Mouse (Mus musculus) frontal cortex, postnatal 25 days (tissue): ENCODE results near the gene Tns3.
"Not testable (repeated sequence)": the region's sequence is repeated elsewhere in the genome, so short reads cannot be mapped to it uniquely, and the experiment has no call there.

ENCODE experiments used
- DNase-seq, 2 experiments: peaks; one replicate each; pipeline ENCODE4 v3.0.0; 2022; ENCODE audit warnings: low spot score in 2 of 2

Tns3 gene

GRCm38 (mm10) chr11:8575217-8576180 is 88.8 kb downstream of the Tns3 start:
- no peak for DNase-seq

- DNase-seq: no peak
These were observed 89.8 kb downstream of the Tns3 start for GRCm38 (mm10) chr11:8574562-8574961.

- no peak for DNase-seq
These were observed 91.6 kb downstream of the Tns3 start for GRCm38 (mm10) chr11:8572762-8573161.

GRCm38 (mm10) chr11:8569232-8570028 is 94.9 kb downstream of the Tns3 start:
- DNase-seq: no peak

GRCm38 (mm10) chr11:8568829-8569228 is 95.5 kb downstream of the Tns3 start:
- no peak for DNase-seq

DNA sequence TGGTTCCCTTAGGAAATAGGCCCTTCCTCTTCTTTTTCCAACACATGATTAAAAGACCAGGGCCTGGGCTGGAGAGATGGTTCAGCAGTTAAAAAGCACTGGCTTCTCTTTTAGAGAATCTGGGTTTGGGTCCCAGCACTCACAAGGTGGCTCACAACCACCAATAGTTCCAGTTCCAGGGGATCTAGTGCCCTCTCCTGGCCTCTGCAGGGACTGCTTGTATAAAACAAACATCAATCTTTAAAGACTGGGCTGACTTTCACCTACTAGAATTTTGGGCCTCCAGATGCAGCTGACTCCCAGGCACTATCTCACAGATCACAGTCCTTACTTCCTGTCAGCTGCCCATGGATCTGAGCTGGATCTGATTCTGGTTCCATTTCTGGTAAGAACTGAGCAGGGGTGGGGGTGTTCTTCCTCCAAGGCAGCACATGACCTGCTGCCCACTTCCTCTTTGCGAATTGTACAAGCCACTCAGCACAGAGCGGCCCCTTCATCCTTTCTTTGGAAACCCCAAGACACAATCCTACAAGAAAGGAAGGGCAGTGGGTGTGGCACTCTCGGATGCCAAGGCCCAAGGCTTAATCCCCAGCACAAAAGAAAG is 98.0 kb downstream of the Tns3 start:
- DNase-seq: no peak

DNA sequence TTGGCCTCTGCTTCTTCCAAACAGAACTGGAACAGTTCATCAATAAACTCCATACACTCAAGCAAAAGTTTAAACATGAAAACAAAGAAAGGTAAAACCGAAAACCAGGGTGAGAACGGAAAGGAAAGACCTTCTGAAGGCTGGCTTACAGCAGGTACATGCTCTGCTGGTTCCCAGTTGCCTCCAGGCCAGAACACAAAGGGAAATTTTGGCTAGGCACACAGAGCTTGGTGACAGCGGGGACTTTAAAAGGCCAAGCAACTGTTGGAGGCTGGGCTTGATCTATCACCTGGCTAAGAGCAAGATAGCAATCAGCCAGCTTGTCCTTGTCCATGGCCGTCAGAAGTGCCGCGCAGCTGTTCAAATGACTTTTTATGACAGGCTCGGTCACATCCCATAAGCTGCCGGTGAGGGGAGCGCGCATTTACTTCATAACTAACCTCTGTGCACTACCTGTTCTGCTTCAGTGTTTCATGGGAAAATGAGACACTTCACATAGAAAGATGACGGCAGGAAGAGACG is 105.5 kb downstream of the Tns3 start:
- no peak for DNase-seq

GRCm38 (mm10) chr11:8558258-8558657 is 106.1 kb downstream of the Tns3 start:
- DNase-seq: no peak

- DNase-seq: no peak
These were observed 107.3 kb downstream of the Tns3 start for GRCm38 (mm10) chr11:8557006-8557405.

DNA sequence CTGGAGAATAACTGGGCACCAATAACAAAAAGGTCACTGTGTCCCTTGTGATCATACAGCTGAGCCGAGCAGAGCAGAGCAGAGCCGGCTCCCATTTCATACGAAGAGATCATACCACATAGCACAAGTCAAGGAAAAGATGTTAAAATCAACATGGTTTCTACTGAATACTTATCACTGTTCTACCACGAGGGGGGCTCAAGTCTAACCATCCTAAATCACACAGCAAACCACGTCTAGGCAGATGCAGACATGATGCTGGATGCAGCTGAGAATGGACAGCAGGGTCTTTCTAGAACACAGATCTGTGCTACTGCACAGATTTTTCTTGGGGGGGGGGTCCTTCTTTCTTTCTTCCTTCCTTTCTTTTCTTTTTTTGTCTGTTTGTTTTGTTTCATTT is 112.6 kb downstream of the Tns3 start:
- no peak for DNase-seq

DNA sequence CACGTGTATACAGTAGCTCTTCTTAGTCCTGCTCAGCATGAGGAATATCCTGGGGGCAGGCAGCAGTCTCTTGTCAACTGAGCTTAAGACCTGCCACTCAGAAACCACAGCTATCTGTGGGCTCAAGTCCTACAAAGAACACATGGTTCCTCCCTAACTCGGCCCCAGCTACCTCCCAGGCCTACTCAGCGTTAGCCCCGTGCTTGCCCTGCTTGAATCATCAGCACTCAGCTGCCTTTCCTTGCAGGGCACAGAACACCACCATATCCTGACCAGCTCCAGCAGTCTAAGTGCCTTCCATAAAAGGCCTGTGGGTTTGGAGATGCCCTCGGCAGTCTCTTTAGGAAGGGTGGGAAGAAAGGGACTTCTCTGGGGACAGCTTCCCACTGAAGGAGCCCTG is 116.7 kb downstream of the Tns3 start:
- DNase-seq: no peak

DNA sequence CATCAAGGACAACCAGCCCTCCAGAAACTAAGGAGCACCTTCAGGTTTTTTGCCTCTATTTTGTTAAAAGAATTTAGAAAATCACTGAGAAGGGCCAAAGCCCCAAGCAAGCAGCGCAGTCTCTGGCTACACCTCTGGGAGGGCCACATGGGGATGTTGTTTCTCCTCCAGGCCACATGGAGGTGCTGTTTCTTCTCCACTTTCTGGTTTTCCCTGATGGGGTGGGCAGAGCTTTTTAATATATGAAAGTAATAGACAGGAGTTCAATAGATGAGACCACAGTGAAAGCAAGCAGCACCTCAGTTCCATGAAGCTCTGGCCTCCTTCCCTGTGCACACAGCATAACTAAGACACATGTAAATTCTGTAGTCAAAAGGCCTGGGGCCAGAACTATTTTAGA is 118.5 kb downstream of the Tns3 start:
- no peak for DNase-seq

DNA sequence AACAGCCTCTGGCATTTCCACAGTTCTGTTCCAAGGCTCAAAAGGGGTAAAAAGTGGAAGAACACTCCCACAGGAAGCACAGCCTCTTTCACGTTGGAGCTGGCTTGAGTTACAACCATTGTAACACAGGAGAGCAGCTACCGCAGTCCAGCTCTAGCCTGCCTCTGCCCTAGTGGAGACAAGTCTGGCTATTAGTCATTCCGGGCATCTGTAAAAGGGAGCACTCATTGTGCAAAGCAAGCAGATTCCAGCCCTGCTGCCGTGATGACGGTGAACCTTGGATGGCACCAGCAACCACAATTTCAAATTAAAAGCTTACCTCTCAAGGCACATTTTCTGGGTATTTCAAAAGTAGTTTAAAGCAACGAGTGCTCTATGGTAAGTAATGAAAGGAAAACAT is 120.0 kb downstream of the Tns3 start:
- no peak for DNase-seq

GRCm38 (mm10) chr11:8541222-8541815 is 123.0 kb downstream of the Tns3 start:
- no peak for DNase-seq

DNA sequence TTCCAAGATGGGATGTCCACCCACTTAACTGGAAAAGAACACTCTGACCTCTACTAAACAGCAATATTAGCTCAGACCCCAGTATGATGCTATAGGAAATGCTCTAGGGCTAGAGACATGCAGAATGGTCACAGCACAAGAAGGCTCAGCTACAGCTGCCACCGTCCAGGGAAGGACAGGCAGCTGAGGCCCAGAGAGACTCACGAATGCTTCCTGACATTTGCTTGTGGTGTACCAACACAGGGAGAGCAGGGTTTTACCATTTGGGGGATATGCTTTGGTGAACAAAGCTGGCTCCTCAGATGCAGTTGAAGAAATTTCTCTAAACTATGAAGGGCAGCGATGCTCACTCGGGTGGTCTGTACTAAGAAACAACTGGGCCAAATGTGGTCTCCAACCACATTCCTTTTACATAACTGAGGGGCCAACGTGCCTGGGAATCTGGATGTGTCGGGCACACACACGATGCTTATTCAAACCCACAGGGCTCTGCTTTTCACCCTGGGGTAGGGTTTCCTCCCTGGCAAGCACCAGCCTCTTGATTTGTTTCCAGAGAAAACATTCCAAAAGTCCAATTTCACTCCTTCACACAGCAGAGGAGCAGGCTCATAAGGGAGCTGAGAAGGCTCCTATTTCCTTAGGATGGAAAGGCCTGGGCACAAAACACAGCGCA is 124.6 kb downstream of the Tns3 start:
- no peak for DNase-seq

DNA sequence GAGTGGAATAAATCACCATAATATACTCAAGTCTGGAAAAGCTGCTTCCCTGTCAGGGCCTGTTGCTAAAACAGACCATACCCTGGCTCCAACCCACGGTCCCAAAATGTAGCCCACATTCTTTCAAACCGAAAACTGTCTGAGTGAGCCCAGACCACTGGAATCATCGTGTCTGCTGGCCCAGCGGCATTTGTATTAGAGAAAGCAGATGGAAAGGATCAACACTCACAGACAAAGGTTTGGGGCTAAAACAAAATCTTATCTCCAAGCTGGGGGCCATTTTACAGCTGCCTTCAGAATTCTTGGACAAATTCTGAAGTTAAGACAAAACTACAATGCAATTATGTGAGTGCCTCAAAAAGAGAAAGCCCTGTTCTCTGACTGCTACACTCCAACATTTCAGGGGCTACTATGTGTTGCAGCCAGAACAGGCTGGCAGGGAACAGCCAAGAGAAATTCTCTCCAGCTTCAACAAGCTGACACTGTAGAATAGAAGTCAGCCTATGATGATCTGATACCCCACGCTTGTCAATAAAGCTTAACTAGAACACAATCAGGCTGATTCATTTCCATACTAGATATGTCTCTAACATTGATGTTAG is 127.2 kb downstream of the Tns3 start:
- no peak for DNase-seq

DNA sequence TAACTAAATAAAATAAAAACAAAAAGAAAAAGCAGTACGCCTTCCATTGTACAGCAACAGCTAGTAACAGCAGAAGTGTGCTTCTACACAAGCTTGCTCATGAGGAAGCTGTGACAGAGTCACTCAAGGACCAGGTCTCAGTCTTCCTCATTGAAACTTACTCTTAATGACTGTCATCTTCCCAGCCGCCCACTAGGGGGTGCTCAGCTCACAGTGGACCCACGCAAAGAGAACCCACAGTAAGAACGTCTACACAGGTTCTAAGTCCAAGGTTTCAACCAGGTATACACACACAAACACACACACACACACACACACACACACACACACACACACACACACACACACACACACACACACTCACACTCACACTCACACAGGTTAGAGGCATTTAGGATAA is 129.4 kb downstream of the Tns3 start:
- peak; percentile 50 to 68 for DNase-seq

- not testable (repeated sequence) for DNase-seq
These were observed 131.6 kb downstream of the Tns3 start for GRCm38 (mm10) chr11:8532771-8533170.

DNA sequence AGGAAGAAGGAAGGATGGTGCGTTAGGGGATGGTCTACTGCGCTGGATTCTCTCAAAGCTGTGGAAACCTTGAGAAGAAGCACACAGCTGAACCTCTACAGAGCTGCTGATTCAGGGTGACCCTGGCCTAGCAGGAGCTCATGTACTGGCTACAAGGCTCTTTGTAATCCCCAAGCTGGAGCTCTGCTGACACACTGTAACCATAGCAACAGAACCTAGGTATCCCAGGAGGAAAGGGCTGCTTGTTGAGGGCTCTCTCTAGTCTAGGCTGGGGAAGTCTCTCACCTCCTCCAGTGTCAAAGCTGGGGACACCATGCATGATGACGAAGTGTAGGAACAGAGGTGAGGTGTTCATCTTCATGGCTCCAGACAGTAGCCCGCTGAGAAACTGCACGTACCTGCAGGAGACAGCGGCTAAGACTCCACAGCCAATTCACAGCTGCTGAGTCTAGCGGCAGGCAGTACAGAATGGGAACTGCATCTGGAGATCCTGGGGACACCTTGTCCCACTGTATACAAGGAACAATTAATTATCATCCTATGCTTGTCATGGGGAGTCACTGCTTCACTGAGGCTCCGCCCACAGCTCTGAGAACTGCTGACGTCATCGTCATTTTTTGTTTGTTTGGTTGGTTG is 132.1 kb downstream of the Tns3 start:
- DNase-seq: no peak

DNA sequence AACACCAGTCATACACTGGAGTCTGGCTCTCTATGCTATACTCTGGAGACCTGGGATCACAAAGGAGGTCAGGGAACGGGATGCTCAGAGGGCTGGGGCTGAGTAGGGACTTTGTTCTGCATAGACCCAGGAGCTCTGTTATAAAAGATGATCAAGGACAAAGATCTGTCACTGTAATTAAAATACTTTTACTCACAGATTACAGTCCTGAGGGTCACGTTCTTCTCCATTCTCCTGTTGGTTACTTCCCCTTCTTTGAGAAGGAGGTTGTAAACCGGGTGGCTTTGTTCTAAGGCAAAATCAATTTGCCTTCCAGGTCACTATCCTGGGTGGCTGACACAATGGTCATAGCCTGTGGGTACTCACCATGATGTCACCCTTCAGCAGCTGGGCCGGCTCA is 133.8 kb downstream of the Tns3 start:
- DNase-seq: no peak
